Mouse (Mus musculus): ENCODE measurements around the gene Gjb3.
A peak's percentile ranks its signal among the peaks of the same experiment; 100 is the strongest.

Gene Gjb3

DNA sequence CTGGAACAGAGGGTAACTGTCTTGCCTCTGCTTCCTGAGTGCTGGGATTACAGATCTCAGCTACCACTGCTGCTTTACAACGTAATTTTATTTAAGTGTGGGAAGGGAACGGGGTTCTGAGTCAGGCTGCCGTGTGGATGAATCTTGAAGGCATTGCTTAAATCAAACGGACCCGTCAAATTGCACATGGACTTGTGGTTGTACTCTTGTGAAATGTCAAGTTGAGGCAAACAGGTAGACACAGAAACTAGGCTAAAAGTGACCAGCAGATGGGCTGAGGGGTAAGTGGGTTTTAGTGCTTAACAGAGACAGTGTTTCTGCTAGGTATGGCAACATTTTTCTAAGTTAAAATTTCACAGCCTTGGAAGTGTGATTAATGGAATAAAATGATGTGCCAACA, 7.0 kb upstream of the Gjb3 start:
- DNase-seq (ENCODE audit: extremely low read depth, low read depth), result no peak

GRCm38 (mm10) chr4:127334870-127335504, 4.3 kb upstream of the Gjb3 start:
- DNase-seq (ENCODE audit: extremely low read depth, low read depth), result no peak

- no peak for DNase-seq (ENCODE audit: extremely low read depth, low read depth)
Observed at GRCm38 (mm10) chr4:127331171-127331570, 527 bp upstream of the Gjb3 start.

DNA sequence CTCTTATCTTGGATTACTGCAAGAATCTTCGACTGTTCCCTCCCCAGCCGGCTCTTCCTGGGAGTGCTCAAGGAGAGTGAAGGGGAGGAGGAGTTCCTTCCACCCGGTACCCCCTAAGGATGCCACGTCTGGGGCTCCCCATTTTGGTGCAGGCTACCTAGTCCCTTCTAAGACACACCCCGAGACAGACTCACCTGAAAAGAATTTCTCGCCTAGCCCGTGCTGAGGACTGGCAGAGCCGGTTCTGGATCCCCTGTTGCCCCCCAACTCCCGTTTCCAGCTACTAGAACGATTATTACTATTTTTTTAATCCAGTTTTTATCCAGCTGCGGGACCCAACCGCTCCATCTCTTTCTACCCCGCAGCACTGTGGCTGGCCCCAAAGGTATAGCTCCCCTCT, 893 bp downstream of the Gjb3 start:
- no peak for DNase-seq (ENCODE audit: extremely low read depth, low read depth)

DNA sequence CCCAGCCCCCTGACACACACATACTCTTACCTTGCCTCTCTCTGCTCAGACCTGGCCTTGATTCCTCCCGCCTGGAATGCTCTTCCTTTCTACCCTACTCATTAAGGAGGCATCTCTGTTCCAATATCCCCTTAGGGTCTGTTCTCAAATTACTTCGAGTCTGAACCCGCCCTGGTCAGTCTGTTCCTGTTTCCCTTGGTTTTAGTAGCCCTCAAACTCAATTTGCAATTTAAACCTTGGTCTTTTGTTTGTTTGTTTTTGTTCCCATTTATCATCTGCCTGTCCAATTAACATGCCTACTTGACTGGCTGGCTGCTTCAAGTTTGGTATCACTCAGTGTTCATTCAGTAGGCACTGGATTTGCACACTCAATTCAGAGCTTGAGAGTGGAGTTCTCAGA, 1.6 kb downstream of the Gjb3 start:
- DNase-seq (ENCODE audit: extremely low read depth, low read depth), result no peak

DNA sequence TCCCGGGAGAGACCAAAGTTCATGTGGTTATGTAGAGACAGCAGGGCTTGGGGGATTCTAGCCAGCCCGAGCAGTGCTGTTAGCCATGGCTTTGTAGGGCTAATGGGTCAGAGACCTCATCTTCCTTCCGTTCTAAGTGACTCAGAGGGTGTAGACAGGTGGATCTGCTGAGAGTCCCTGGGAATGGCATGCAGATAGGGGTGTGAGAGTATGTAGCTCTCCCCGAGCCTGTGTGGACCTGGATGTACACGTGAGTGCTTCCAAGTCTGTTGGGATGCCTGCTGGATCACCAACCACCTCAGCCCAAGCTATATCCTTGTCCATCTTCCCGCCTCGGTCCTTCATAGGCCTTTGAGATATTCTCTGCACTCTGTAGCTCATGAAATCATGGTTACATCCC, 2.3 kb downstream of the Gjb3 start:
- DNase-seq (ENCODE audit: extremely low read depth, low read depth), result no peak

DNA sequence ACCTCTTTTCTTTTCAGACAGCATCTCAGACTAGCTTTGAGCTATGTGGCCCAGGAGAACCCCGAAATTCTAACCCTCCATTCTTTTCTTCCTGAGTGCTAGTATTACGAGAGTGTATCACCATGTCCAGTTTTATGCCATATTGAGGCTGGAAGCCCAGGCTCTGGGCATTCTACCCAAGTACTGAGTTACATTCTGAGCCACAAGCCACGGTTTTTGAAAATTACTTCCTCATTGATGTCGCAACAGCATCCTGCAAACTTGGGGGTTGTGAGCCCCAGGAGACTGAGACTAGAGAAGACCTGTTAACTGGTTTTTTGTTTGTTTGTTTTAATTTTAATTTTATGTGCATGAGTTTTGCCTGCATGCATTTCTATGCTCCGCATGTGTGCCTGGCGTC, 2.9 kb downstream of the Gjb3 start:
- DNase-seq (ENCODE audit: extremely low read depth, low read depth), result no peak

DNA sequence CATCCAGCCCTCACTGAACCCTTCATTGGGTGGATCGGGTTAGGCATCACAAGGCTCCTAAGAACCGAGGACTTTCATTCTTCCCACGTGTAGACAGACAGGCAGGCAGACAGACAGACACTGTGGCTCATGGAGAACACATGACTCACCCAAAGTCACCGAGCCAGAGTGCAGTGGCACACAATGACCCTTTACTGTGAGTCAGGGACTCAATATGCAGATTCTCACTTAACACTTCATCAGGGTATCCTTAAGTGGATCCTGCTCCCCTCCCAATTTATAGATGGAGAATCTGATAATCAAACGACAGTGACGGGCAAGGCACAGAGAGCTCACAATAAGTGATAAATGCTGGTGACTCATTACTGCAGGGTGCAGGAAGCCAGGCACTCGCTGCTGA, 3.4 kb downstream of the Gjb3 start:
- no peak for DNase-seq (ENCODE audit: extremely low read depth, low read depth)

DNA sequence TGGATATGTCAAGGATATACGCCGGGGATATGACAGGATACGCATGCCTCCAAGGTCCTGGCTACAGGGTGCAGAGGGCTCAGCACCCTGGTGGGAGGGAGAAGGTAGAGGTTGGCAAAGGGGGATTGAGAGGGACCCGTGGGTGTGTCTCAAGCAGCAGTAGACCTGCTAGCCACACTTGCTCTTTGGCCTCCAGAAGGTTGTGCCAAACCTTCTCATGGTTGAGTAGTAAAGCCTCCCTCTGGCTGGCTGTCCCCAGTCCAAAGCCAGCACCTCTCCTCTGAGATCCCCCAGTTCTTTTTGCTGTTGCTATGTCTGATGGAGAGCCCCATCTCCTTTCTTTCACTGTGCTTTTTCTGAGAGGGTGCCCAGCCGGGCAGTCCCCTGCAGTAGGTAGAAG, 5.4 kb downstream of the Gjb3 start:
- DNase-seq (ENCODE audit: extremely low read depth, low read depth), result no peak

GRCm38 (mm10) chr4:127324759-127325158, 5.9 kb downstream of the Gjb3 start:
- DNase-seq (ENCODE audit: extremely low read depth, low read depth), result peak; percentile 58

GRCm38 (mm10) chr4:127324296-127324695, 6.3 kb downstream of the Gjb3 start:
- DNase-seq (ENCODE audit: extremely low read depth, low read depth), result no peak

GRCm38 (mm10) chr4:127323651-127324050, 7.0 kb downstream of the Gjb3 start:
- DNase-seq (ENCODE audit: extremely low read depth, low read depth), result no peak

DNA sequence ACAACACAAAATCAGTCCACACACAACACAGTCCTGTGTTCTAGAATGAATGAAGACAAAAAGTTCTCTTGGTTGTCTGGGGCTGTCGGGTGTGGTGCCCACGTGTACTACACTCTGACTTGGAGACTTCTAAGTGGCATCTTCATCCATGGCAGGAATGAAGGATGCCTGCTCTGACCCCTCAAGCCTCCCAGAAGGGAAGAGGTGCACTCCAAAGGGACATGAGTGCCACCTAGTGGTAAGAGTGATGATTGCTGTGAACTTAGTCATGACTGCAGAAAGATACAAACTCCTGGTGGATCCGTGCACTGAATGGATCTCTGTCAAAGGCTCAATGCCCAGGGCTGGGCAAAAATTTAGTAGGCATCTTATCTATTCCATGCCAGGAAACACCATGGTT, 11.0 kb downstream of the Gjb3 start:
- DNase-seq (ENCODE audit: extremely low read depth, low read depth), result peak; percentile 37

- no peak for DNase-seq (ENCODE audit: extremely low read depth, low read depth)
Observed at GRCm38 (mm10) chr4:127317143-127317542, 13.5 kb downstream of the Gjb3 start.

GRCm38 (mm10) chr4:127315753-127316152, 14.9 kb downstream of the Gjb3 start:
- DNase-seq (ENCODE audit: extremely low read depth, low read depth), result no peak

GRCm38 (mm10) chr4:127314585-127314984, 16.1 kb downstream of the Gjb3 start:
- DNase-seq (ENCODE audit: extremely low read depth, low read depth), result no peak

DNA sequence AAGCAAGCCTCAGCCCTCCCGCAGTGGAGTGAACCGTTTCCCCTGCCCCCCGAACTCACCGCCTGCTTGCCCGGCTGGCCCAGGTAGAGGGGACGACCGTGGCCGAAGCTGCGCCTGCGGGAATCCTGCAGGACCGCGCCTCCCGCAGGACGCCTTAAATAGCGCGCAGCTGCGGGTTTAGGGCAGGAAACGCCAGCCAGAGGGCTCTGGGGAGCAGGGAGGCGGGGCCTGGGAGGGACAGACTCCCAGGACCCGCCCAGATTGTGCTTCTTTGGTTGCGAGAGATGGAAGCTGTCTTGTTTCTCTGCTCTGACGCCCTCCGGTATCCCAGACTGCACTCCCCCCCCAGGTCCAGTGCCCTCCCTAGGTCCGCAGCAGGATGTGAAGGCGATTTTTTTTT, 16.8 kb downstream of the Gjb3 start, which contains the start of gene Gja4:
TSS of gene Gja4 (minus strand) at position 179 of the 400 bp plus-strand sequence.
- DNase-seq (ENCODE audit: extremely low read depth, low read depth), result peak; percentile 37

DNA sequence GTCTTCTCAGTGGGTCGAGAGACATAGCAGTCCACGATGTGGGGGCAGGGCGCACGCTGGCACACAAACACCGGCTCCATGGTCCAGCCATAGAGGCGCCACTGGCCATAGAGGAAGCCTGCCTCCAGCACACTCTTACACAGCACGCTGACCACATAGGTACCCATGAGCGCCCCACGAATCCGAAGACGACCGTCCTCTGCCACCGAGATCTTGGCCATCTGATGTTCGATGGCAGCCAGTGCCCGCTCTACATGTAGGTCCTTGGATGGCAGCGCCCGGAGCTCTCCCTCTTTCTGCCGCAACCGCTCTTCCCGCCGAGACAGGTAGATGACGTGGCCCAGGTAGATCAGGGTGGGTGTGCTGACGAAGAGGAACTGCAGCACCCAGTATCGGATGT, 18.3 kb downstream of the Gjb3 start:
- no peak for DNase-seq (ENCODE audit: extremely low read depth, low read depth)

GRCm38 (mm10) chr4:127311561-127311960, 19.1 kb downstream of the Gjb3 start:
- no peak for DNase-seq (ENCODE audit: extremely low read depth, low read depth)

DNA sequence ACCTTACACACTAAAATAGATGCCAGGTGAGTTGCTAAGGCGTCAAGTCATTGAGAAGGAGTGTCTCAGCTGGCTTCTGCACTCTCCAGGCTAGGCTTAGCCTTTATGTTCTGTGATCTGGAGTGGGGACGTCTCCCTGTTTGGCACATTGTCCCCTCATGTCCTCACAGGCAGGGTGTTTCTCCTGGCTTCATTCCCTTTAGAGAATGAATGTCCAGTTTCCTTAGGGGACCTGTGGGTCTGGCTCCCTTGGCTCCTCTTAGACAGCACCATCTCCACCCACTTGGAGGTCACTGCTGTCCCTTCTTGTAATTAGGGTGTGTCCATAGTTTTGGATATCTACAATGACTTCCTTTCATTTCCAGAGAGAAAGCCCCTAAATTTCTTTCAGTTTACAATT, 23.7 kb downstream of the Gjb3 start:
- no peak for DNase-seq (ENCODE audit: extremely low read depth, low read depth)

- no peak for DNase-seq (ENCODE audit: extremely low read depth, low read depth)
Observed at GRCm38 (mm10) chr4:127303796-127304195, 26.8 kb downstream of the Gjb3 start.

DNA sequence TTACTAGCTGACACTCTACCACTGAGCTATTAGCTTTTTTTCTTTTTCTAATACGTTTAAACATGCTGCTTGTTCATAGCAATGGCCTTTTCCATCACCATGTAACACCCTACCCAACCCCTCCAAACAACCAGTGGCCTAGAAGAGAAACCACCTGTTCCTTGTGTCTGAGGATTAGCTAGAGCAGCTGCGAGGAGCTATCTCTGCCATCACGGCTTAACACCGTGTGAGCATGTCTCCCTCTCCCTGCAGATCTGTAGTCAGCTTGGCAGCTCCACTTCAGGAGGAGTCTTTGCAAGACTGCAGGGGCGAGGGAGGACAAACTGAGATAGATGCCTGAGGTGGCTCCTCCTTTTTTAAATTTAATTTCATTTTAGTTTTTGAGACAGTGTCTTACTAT, 30.1 kb downstream of the Gjb3 start:
- no peak for DNase-seq (ENCODE audit: extremely low read depth, low read depth)

GRCm38 (mm10) chr4:127292631-127293030, 38.0 kb downstream of the Gjb3 start:
- no peak for DNase-seq (ENCODE audit: extremely low read depth, low read depth)

DNA sequence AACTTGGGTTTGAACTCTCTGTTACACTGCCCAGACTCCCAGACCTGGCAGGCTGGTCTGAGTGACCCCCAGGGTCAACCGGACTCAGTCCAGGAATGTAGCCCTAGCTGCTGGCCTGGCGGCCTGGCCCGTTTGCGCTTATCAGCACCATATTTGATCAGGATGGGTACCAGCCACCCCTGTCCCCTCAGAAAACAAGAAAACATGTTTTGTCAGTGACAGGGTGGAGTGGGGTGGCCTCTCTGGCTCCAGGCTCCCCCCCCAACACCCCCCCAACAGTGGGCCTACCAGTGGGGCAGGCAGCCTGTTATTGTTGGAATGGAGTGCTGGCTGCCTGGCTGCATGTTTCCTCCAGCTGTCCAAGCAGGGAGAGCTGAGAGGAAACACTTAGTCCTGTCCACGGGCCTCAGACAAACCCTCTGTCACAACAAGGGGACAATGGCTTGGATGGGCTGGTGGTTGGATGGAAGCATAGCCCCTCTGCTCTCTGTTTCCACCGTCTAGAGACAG, 41.5 kb downstream of the Gjb3 start:
- no peak for DNase-seq (ENCODE audit: extremely low read depth, low read depth)
